ENCODE assay signal across 8 mouse cellular contexts in genomic region chr3:89213803-89214530, GRCm38 (mm10). TPM values are rescaled to one million over a fixed set of nuclear protein-coding genes. Genes with fewer than 3 reads are reported as not detected.
DNase-seq lines count a peak whose midpoint lies in the region; ATAC-seq and TF ChIP-seq lines count a peak whose summit lies in the region.

No protein-coding gene starts in this region.

- no peaks in the 10 kb centered on the region for H3K27me3 ChIP-seq in embryonic facial prominence, embryonic 11.5 days (ENCODE audit: control insufficient read depth, insufficient read depth, low read length)
- no peaks in the 10 kb centered on the region for H3K27me3 ChIP-seq in limb, embryonic 11.5 days (ENCODE audit: control insufficient read depth, insufficient read depth, low read length)
- no peaks in the 10 kb centered on the region for H3K27me3 ChIP-seq in midbrain, embryonic 13.5 days
- no peaks in the 10 kb centered on the region for H3K27me3 ChIP-seq in small intestine, adult 2 months (ENCODE audit: control insufficient read depth, insufficient read depth, low read length)

- H3K4me1 ChIP-seq in embryonic facial prominence, embryonic 11.5 days (ENCODE audit: control insufficient read depth, insufficient read depth, low read length): peaks cover 3% of the 10 kb centered on the region
- H3K4me1 ChIP-seq in limb, embryonic 11.5 days (ENCODE audit: control insufficient read depth, insufficient read depth, low read length): peaks cover 7% of the 10 kb centered on the region
- peaks cover 57% of the 10 kb centered on the region for H3K4me1 ChIP-seq in midbrain, embryonic 13.5 days (replicated peaks)
- peaks cover 3% of the 10 kb centered on the region; the same call in 1 of the 2 replicates for H3K4me1 ChIP-seq in small intestine, adult 2 months (ENCODE audit: control insufficient read depth, insufficient read depth, insufficient read length, low read length)

- peak overlapping the region; percentile 70 for H3K4me3 ChIP-seq in embryonic facial prominence, embryonic 11.5 days (ENCODE audit: low read depth, low read length)
- peak overlapping the region; percentile 73 for H3K4me3 ChIP-seq in limb, embryonic 11.5 days (ENCODE audit: low read depth, low read length)
- peak overlapping the region; percentile 84 for H3K4me3 ChIP-seq in midbrain, embryonic 13.5 days (replicated peaks)
- H3K4me3 ChIP-seq in small intestine, adult 2 months (ENCODE audit: low read depth, low read length): peak overlapping the region; percentile 72

- peak; percentile 90 for DNase-seq in 3134 (ENCODE audit: extremely low read depth, insufficient read length, low spot score)
- peak; percentile 93 for DNase-seq in adrenal gland, postnatal 25 days
- peak; percentile 98 for DNase-seq in embryonic facial prominence, embryonic 11.5 days (ENCODE audit: low spot score)
- peak; percentile 100 for DNase-seq in heart, adult 11 months
- peak; percentile 92 for DNase-seq in kidney, adult 18-20 months
- DNase-seq in limb, embryonic 11.5 days (ENCODE audit: low spot score): peak; percentile 96

- H3K9ac ChIP-seq in embryonic facial prominence, embryonic 11.5 days (replicated peaks; ENCODE audit: low read length): peak overlapping the region; percentile 71
- H3K9ac ChIP-seq in limb, embryonic 11.5 days (ENCODE audit: low read length): peak overlapping the region; percentile 76
- peak overlapping the region; percentile 80 for H3K9ac ChIP-seq in midbrain, embryonic 13.5 days (replicated peaks)

- peak overlapping the region; percentile 58 for H3K4me2 ChIP-seq in embryonic facial prominence, embryonic 11.5 days (ENCODE audit: low read depth, low read length)
- H3K4me2 ChIP-seq in limb, embryonic 11.5 days (ENCODE audit: low read depth, severe bottlenecking): peak overlapping the region; percentile 75
- peak overlapping the region; percentile 70 for H3K4me2 ChIP-seq in midbrain, embryonic 13.5 days (replicated peaks)

- WGBS in embryonic facial prominence, embryonic 11.5 days: under 1% methylated on average over 67 of the region's 69 CpGs
- WGBS in limb, embryonic 11.5 days: under 1% methylated on average over 69 of the region's 69 CpGs
- 0% methylated on average over 68 of the region's 69 CpGs for WGBS in midbrain, embryonic 13.5 days
- under 1% methylated on average over 69 of the region's 69 CpGs for WGBS in small intestine, adult 2 months

- no peaks in the 10 kb centered on the region for H3K9me3 ChIP-seq in embryonic facial prominence, embryonic 11.5 days (replicated peaks; ENCODE audit: control insufficient read depth, low read length)
- H3K9me3 ChIP-seq in limb, embryonic 11.5 days (ENCODE audit: control insufficient read depth, low read length): no peaks in the 10 kb centered on the region
- no peaks in the 10 kb centered on the region for H3K9me3 ChIP-seq in midbrain, embryonic 13.5 days

- peak overlapping the region; percentile 85 for H3K27ac ChIP-seq in embryonic facial prominence, embryonic 11.5 days (replicated peaks; ENCODE audit: low read depth, low read length)
- H3K27ac ChIP-seq in limb, embryonic 11.5 days (replicated peaks; ENCODE audit: low read depth, low read length): peak overlapping the region; percentile 98
- H3K27ac ChIP-seq in midbrain, embryonic 13.5 days: peak overlapping the region; percentile 99
- H3K27ac ChIP-seq in small intestine, adult 2 months (ENCODE audit: insufficient read depth, low read depth, low read length): peak overlapping the region; percentile 73

- H3K36me3 ChIP-seq in embryonic facial prominence, embryonic 11.5 days (replicated peaks; ENCODE audit: control insufficient read depth, insufficient read depth, low read depth, low read length): no peaks in the 10 kb centered on the region
- H3K36me3 ChIP-seq in limb, embryonic 11.5 days (ENCODE audit: control insufficient read depth, insufficient read depth, low read length): peaks cover 12% of the 10 kb centered on the region
- H3K36me3 ChIP-seq in midbrain, embryonic 13.5 days: peaks cover 28% of the 10 kb centered on the region
- H3K36me3 ChIP-seq in small intestine, adult 2 months (ENCODE audit: control insufficient read depth, insufficient read depth, low read length): peaks cover 15% of the 10 kb centered on the region

- no peak for TF ChIP-seq CTCF in small intestine, adult 2 months (IDR thresholded peaks at IDR 0.05; ENCODE audit: extremely low read depth, insufficient read length, insufficient replicate concordance, low read depth, low read length)

- ATAC-seq in embryonic facial prominence, embryonic 11.5 days (replicated peaks; ENCODE audit: insufficient number of reproducible peaks, low FRiP score, low TSS enrichment, low read depth): peak; percentile 85
- ATAC-seq in limb, embryonic 11.5 days (ENCODE audit: insufficient number of reproducible peaks, low FRiP score, low TSS enrichment, low read depth): peak; percentile 91
- ATAC-seq in midbrain, embryonic 13.5 days: peak; percentile 89

- peak; percentile 54; the same call in 1 of the 2 replicates for TF ChIP-seq POLR2A in small intestine, adult 2 months (IDR thresholded peaks at IDR 0.05; ENCODE audit: low read depth, low read length)

RNA-seq across cellular contexts. Expression of gene Thbs3, which starts 1.0 kb away (rescaled TPM):
- total RNA-seq in adrenal gland, postnatal 25 days (2021): 6.1 and 8.7 TPM in 2 replicates
- 24.4 and 26.0 TPM in 2 replicates for polyA plus RNA-seq in embryonic facial prominence, embryonic 11.5 days (2014; fragmentation: Nextera tagmentation; extraction: Ambion mirVana)
- polyA plus RNA-seq in limb, embryonic 11.5 days (2014; fragmentation: Nextera tagmentation; extraction: Ambion mirVana): 21.0 and 21.6 TPM in 2 replicates
- 82.9 and 86.2 TPM in 2 replicates for polyA plus RNA-seq in midbrain, embryonic 13.5 days (2015; fragmentation: Nextera tagmentation; extraction: Ambion mirVana)
- 10.5 and 16.0 TPM in 2 replicates for polyA plus RNA-seq in small intestine, adult 2 months (2012; rRNA removed)

RNA-seq across cellular contexts. Expression of gene Gba, which starts 11.2 kb away (rescaled TPM):
- total RNA-seq in adrenal gland, postnatal 25 days (2021): 72.4 and 79.0 TPM in 2 replicates
- 34.6 TPM in 2 replicates for polyA plus RNA-seq in embryonic facial prominence, embryonic 11.5 days (2014; fragmentation: Nextera tagmentation; extraction: Ambion mirVana)
- 30.7 and 33.1 TPM in 2 replicates for polyA plus RNA-seq in limb, embryonic 11.5 days (2014; fragmentation: Nextera tagmentation; extraction: Ambion mirVana)
- 43.5 and 46.7 TPM in 2 replicates for polyA plus RNA-seq in midbrain, embryonic 13.5 days (2015; fragmentation: Nextera tagmentation; extraction: Ambion mirVana)
- 37.1 and 70.6 TPM in 2 replicates for polyA plus RNA-seq in small intestine, adult 2 months (2012; rRNA removed)

RNA-seq across cellular contexts. Expression of gene Mtx1, which starts 12.9 kb away (rescaled TPM):
- total RNA-seq in adrenal gland, postnatal 25 days (2021): 143 and 154 TPM in 2 replicates
- polyA plus RNA-seq in embryonic facial prominence, embryonic 11.5 days (2014; fragmentation: Nextera tagmentation; extraction: Ambion mirVana): 208 and 225 TPM in 2 replicates
- polyA plus RNA-seq in limb, embryonic 11.5 days (2014; fragmentation: Nextera tagmentation; extraction: Ambion mirVana): 213 and 231 TPM in 2 replicates
- 158 and 165 TPM in 2 replicates for polyA plus RNA-seq in midbrain, embryonic 13.5 days (2015; fragmentation: Nextera tagmentation; extraction: Ambion mirVana)
- polyA plus RNA-seq in small intestine, adult 2 months (2012; rRNA removed): 92.5 and 181 TPM in 2 replicates

RNA-seq across cellular contexts. Expression of gene Muc1, which starts 14.9 kb away (rescaled TPM):
- total RNA-seq in adrenal gland, postnatal 25 days (2021): not detected in 2 replicates
- polyA plus RNA-seq in embryonic facial prominence, embryonic 11.5 days (2014; fragmentation: Nextera tagmentation; extraction: Ambion mirVana): 0.90 and 1.3 TPM in 2 replicates
- polyA plus RNA-seq in limb, embryonic 11.5 days (2014; fragmentation: Nextera tagmentation; extraction: Ambion mirVana): 0.68 TPM in 1 of 2 replicates, not detected in the other
- 3.2 and 3.4 TPM in 2 replicates for polyA plus RNA-seq in midbrain, embryonic 13.5 days (2015; fragmentation: Nextera tagmentation; extraction: Ambion mirVana)
- 0.76 and 139 TPM in 2 replicates for polyA plus RNA-seq in small intestine, adult 2 months (2012; rRNA removed)

RNA-seq across cellular contexts. Expression of gene Fam189b, which starts 31.0 kb away (rescaled TPM):
- 17.1 and 23.7 TPM in 2 replicates for total RNA-seq in adrenal gland, postnatal 25 days (2021)
- polyA plus RNA-seq in embryonic facial prominence, embryonic 11.5 days (2014; fragmentation: Nextera tagmentation; extraction: Ambion mirVana): 15.3 and 19.4 TPM in 2 replicates
- polyA plus RNA-seq in limb, embryonic 11.5 days (2014; fragmentation: Nextera tagmentation; extraction: Ambion mirVana): 24.0 and 27.1 TPM in 2 replicates
- 27.5 and 31.3 TPM in 2 replicates for polyA plus RNA-seq in midbrain, embryonic 13.5 days (2015; fragmentation: Nextera tagmentation; extraction: Ambion mirVana)
- 14.0 and 19.4 TPM in 2 replicates for polyA plus RNA-seq in small intestine, adult 2 months (2012; rRNA removed)

Comparison
In these comparisons a context has a peak if more than half of its experiments do, and no peak if none do; other contexts are left out.
1. Peak in every context shown above with its lines: DNase-seq, ATAC-seq, H3K4me3 ChIP-seq and H3K27ac ChIP-seq.